ENCODE assay signal across 25 mouse cellular contexts in genomic region chr2:74874043-74874442, GRCm38 (mm10). TPM values are rescaled to one million over a fixed set of nuclear protein-coding genes. Genes with fewer than 3 reads are reported as not detected.
DNase-seq lines count a peak whose midpoint lies in the region; ATAC-seq and TF ChIP-seq lines count a peak whose summit lies in the region.
"Had no signal": no experiment of that assay in that cellular context is flagged by ENCODE, and none has a peak within 500 bp of the region (broad histone marks: within the 10 kb centered on the region; RNA-seq: fewer than 3 reads in every experiment).

No protein-coding gene starts in this region.

- no peak overlapping the region for H3K27ac ChIP-seq in liver, postnatal 0 days (ENCODE audit: low read depth)
- no peak overlapping the region for H3K27ac ChIP-seq in liver, embryonic 13.5 days
- H3K27ac ChIP-seq in liver, embryonic 16.5 days (ENCODE audit: low read length): no peak overlapping the region
- H3K27ac ChIP-seq: forebrain, embryonic 10.5 days; forebrain, embryonic 13.5 days; gastrocnemius, adult 2 months; heart, embryonic 15.5 days; hindbrain, embryonic 14.5 days; hindbrain, postnatal 0 days had no signal

- peak; percentile 59 for DNase-seq in liver
- DNase-seq in liver, postnatal 0 days: no peak
- DNase-seq in liver, embryonic 13.5 days: peak; percentile 48
- no peak for DNase-seq in urinary bladder, postnatal 36 days (ENCODE audit: low spot score in 2 of 2)
- DNase-seq: adrenal gland, adult 2 months; adrenal gland, postnatal 25 days; cerebellum, adult 18-20 months; cerebellum, adult 9-10 months; cerebellum, postnatal 14 days; gastrocnemius, adult 2 months; gastrocnemius, postnatal 25 days; heart, adult 18-20 months; heart, postnatal 10 days; heart, postnatal 36 days had no signal

- no peak overlapping the region for H3K4me3 ChIP-seq in liver, postnatal 0 days (ENCODE audit: low read depth, low read length)
- no peak overlapping the region for H3K4me3 ChIP-seq in liver, embryonic 13.5 days (replicated peaks)
- no peak overlapping the region for H3K4me3 ChIP-seq in liver, embryonic 16.5 days (ENCODE audit: low read depth, low read length)
- H3K4me3 ChIP-seq: forebrain, embryonic 10.5 days; forebrain, embryonic 13.5 days; gastrocnemius, adult 2 months; heart, embryonic 12.5 days; heart, embryonic 15.5 days had no signal

- no peak overlapping the region for H3K9ac ChIP-seq in liver, postnatal 0 days (replicated peaks)
- H3K9ac ChIP-seq in liver, embryonic 13.5 days: no peak overlapping the region
- no peak overlapping the region for H3K9ac ChIP-seq in liver, embryonic 16.5 days (ENCODE audit: low read depth, low read length)
- H3K9ac ChIP-seq: forebrain, embryonic 13.5 days; heart, embryonic 12.5 days; heart, embryonic 15.5 days; hindbrain, embryonic 14.5 days had no signal

- no peak for ATAC-seq in liver, postnatal 0 days
- ATAC-seq in liver, embryonic 13.5 days (ENCODE audit: low read depth): peak; percentile 90
- peak; percentile 71; the same call in 1 of the 2 replicates for ATAC-seq in liver, embryonic 16.5 days (ENCODE audit: low read depth)
- ATAC-seq in megakaryocyte, adult 5-6 weeks (ENCODE audit: poor library complexity, severe bottlenecking): no peak
- ATAC-seq: forebrain, embryonic 13.5 days; forebrain, embryonic 16.5 days; hindbrain, postnatal 0 days; inflammation-experienced regulatory T-cells, adult 6 months; Patski had no signal

- H3K36me3 ChIP-seq in liver, postnatal 0 days (replicated peaks; ENCODE audit: insufficient read depth, low read length): peaks cover 23% of the 10 kb centered on the region
- peaks cover 15% of the 10 kb centered on the region for H3K36me3 ChIP-seq in liver, embryonic 13.5 days
- peaks cover 5% of the 10 kb centered on the region; the same call in 1 of the 2 replicates for H3K36me3 ChIP-seq in liver, embryonic 16.5 days (ENCODE audit: control insufficient read depth, insufficient read depth)

- H3K4me2 ChIP-seq in liver, postnatal 0 days (ENCODE audit: low read depth, low read length): no peak overlapping the region
- no peak overlapping the region for H3K4me2 ChIP-seq in liver, embryonic 13.5 days
- H3K4me2 ChIP-seq in liver, embryonic 16.5 days (ENCODE audit: low read depth, low read length): no peak overlapping the region
- H3K4me2 ChIP-seq: forebrain, embryonic 13.5 days; heart, embryonic 12.5 days; heart, embryonic 15.5 days; hindbrain, embryonic 14.5 days had no signal

- TF ChIP-seq EP300 in liver, postnatal 0 days (IDR thresholded peaks at IDR 0.05; ENCODE audit: low read depth): no peak

- no peak for TF ChIP-seq CTCF in liver, postnatal 0 days (IDR thresholded peaks at IDR 0.05; ENCODE audit: low read depth)

- H3K9me3 ChIP-seq in liver, postnatal 0 days (ENCODE audit: low read length): no peaks in the 10 kb centered on the region
- H3K9me3 ChIP-seq in liver, embryonic 13.5 days (replicated peaks): no peaks in the 10 kb centered on the region
- H3K9me3 ChIP-seq in liver, embryonic 16.5 days (replicated peaks; ENCODE audit: control insufficient read depth, low read length): no peaks in the 10 kb centered on the region
- H3K9me3 ChIP-seq: forebrain, embryonic 10.5 days; forebrain, embryonic 13.5 days; heart, embryonic 12.5 days; heart, embryonic 15.5 days had no signal

- H3K4me1 ChIP-seq in liver, postnatal 0 days (ENCODE audit: insufficient read depth): no peaks in the 10 kb centered on the region
- peaks cover 16% of the 10 kb centered on the region; the same call in 1 of the 2 replicates for H3K4me1 ChIP-seq in liver, embryonic 13.5 days (replicated peaks)
- H3K4me1 ChIP-seq in liver, embryonic 16.5 days (ENCODE audit: control insufficient read depth, low read depth, low read length): no peaks in the 10 kb centered on the region
- H3K4me1 ChIP-seq: forebrain, embryonic 10.5 days; forebrain, embryonic 13.5 days; heart, embryonic 15.5 days had no signal

- WGBS in liver, postnatal 0 days (ENCODE audit: insufficient replicate concordance): 78% methylated on average over 9 of the region's 9 CpGs
- 43% methylated on average over 9 of the region's 9 CpGs for WGBS in liver, embryonic 13.5 days (ENCODE audit: insufficient replicate concordance)
- 51% methylated on average over 9 of the region's 9 CpGs for WGBS in liver, embryonic 16.5 days (ENCODE audit: insufficient replicate concordance)

- H3K27me3 ChIP-seq in liver, postnatal 0 days (ENCODE audit: insufficient read depth, low read length): no peaks in the 10 kb centered on the region
- H3K27me3 ChIP-seq in liver, embryonic 13.5 days: no peaks in the 10 kb centered on the region
- H3K27me3 ChIP-seq in liver, embryonic 16.5 days (ENCODE audit: control insufficient read depth, insufficient read depth, low read depth, low read length): no peaks in the 10 kb centered on the region
- H3K27me3 ChIP-seq: forebrain, embryonic 13.5 days; heart, embryonic 12.5 days; heart, embryonic 15.5 days; Patski had no signal

RNA-seq across cellular contexts. Expression of gene Mtx2, which starts 48.4 kb away (rescaled TPM):
- 60.7 and 66.0 TPM in 2 replicates for polyA plus RNA-seq in liver, postnatal 0 days (2015; fragmentation: Nextera tagmentation; extraction: Ambion mirVana)
- 74.4 and 78.7 TPM in 2 replicates for polyA plus RNA-seq in liver, embryonic 13.5 days (2015; fragmentation: Nextera tagmentation; extraction: Ambion mirVana)
- 48.3 and 52.5 TPM in 2 replicates for polyA plus RNA-seq in liver, embryonic 16.5 days (2015; fragmentation: Nextera tagmentation; extraction: Ambion mirVana)
- 51.5 and 56.0 TPM in 2 replicates for total RNA-seq in megakaryocyte, adult 5-6 weeks (2015)
- total RNA-seq in megakaryocyte, adult 5-6 weeks (2017): 13.4 and 15.6 TPM in 2 replicates

Comparison
In these comparisons a context has a peak if more than half of its experiments do, and no peak if none do; other contexts are left out.
1. DNase-seq: peak in liver (single experiment) and liver, embryonic 13.5 days (single experiment); none in liver, postnatal 0 days (single experiment) and urinary bladder, postnatal 36 days (0 of 2).
2. ATAC-seq: peak in liver, embryonic 13.5 days (single experiment) and liver, embryonic 16.5 days (single experiment); none in liver, postnatal 0 days (single experiment) and megakaryocyte, adult 5-6 weeks (single experiment).